Mouse (Mus musculus): ENCODE data around the gene Rmi1. TPM values are rescaled to one million over a fixed set of nuclear protein-coding genes. Genes with fewer than 3 reads are reported as not detected.
"Not testable (repeated sequence)": the region's sequence is repeated elsewhere in the genome, so short reads cannot be mapped to it uniquely, and the experiment has no call there.

Rmi1 gene
- polyA plus RNA-seq, 1 experiment: 25.1 TPM

DNA sequence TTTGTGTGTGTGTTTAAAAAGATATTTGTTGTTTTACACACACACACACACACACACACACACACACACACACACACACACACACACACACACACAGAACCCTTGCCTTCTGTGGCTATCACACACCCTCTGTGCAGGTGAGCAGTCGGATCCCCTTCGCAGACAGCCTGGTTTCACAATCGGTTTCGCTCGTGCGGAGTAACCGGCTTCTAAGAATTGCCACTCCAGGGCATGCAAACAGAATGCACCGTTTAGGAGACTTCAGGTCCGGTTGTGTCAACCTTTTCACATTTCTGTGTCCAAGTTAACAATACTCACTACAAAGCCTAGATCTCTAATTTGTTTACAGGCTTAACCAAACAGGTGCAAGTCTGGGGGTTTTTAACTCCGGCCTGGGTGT is 51.5 kb downstream of the Rmi1 start:
- H3K4me1 ChIP-seq (ENCODE audit: control insufficient read depth, insufficient read depth, low read length): peaks cover 42% of the 10 kb centered on the region
- no peak overlapping the region for H3K27ac ChIP-seq (ENCODE audit: insufficient read depth, low read depth, low read length)
- TF ChIP-seq CTCF (IDR thresholded peaks at IDR 0.05; ENCODE audit: low read depth, low read length): no peak
- no peak for TF ChIP-seq POLR2A (IDR thresholded peaks at IDR 0.05; ENCODE audit: borderline replicate concordance, low read depth, low read length)
- no peak overlapping the region for H3K4me3 ChIP-seq (ENCODE audit: insufficient read depth, low read length)

DNA sequence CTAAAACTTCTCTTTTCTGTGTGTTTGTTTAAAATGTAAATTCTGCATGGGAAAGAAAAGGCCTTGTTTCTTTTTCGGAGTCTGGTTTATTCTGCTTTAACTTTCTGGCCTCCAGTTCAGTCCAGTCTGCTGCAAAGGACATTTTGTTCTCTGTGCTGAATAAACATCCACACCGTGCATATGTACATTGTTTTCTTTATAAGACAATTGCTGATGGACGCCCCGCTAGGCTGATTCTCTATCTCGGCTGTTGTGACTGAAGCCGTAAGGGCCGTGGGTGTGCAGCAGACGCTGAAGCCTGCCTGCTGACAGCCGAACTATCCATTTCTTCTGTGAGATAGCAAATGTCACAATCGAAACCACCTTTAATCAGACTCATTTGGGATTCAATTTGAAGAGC is 54.5 kb downstream of the Rmi1 start:
- H3K27ac ChIP-seq (ENCODE audit: insufficient read depth, low read depth, low read length): no peak overlapping the region
- no peak for TF ChIP-seq POLR2A (IDR thresholded peaks at IDR 0.05; ENCODE audit: borderline replicate concordance, low read depth, low read length)
- TF ChIP-seq CTCF (IDR thresholded peaks at IDR 0.05; ENCODE audit: low read depth, low read length): no peak
- H3K4me3 ChIP-seq (ENCODE audit: insufficient read depth, low read length): no peak overlapping the region
- peaks cover 48% of the 10 kb centered on the region for H3K4me1 ChIP-seq (ENCODE audit: control insufficient read depth, insufficient read depth, low read length)

DNA sequence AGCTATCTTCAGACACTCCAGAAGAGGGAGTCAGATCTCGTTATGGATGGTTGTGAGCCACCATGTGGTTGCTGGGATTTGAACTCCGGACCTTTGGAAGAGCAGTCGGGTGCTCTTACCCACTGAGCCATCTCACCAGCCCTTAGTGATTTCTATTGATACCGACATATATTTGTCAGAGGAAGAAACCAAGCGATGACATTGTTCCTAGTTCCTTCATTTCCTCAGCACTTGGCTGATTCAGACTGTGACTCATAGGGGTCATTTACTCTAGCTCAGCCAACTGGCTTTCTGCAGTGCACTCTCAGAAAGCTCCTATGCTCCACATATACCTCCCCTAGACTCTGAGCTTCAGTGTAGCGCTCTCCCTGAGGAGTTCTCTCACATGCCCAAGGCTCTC is 56.8 kb downstream of the Rmi1 start:
- Histone ChIP-seq H3K27ac (ENCODE audit: insufficient read depth, low read depth, low read length) (peak overlapping the region; percentile 29), H3K4me1 (ENCODE audit: control insufficient read depth, insufficient read depth, low read length) (peaks cover 40% of the 10 kb centered on the region)
- not testable (repeated sequence) for H3K4me3 ChIP-seq (ENCODE audit: insufficient read depth, low read length)

Other genes starting within 250 kb of the Rmi1 start
- 45.7 and 49.4 TPM in 2 replicates for gene Idnk, start 244.6 kb upstream of the Rmi1 start, polyA plus RNA-seq (2012; ENCODE audit: insufficient read depth, insufficient read length, missing spikeins)
- gene Ubqln1, start 186.6 kb upstream of the Rmi1 start, polyA plus RNA-seq (2012; ENCODE audit: insufficient read depth, insufficient read length, missing spikeins): 56.9 and 59.9 TPM in 2 replicates
- gene Gkap1, start 126.5 kb upstream of the Rmi1 start, polyA plus RNA-seq (2012; ENCODE audit: insufficient read depth, insufficient read length, missing spikeins): 28.5 and 31.5 TPM in 2 replicates
- not detected in 2 replicates for gene Kif27, start 43.1 kb upstream of the Rmi1 start, polyA plus RNA-seq (2012; ENCODE audit: insufficient read depth, insufficient read length, missing spikeins)
- gene 2210016F16Rik, start 17.0 kb upstream of the Rmi1 start, polyA plus RNA-seq (2012; ENCODE audit: insufficient read depth, insufficient read length, missing spikeins): 19.7 and 20.6 TPM in 2 replicates
- 846 and 879 TPM in 2 replicates for gene Hnrnpk, start 1.1 kb downstream of the Rmi1 start, polyA plus RNA-seq (2012; ENCODE audit: insufficient read depth, insufficient read length, missing spikeins)
- not detected in 2 replicates for gene Slc28a3, start 208.6 kb downstream of the Rmi1 start, polyA plus RNA-seq (2012; ENCODE audit: insufficient read depth, insufficient read length, missing spikeins)

Measured in bone marrow macrophage, adult 2 months (primary cell).